Mouse (Mus musculus) forebrain, embryonic 15.5 days (tissue): ENCODE data around the gene Tspyl3. TPM values are rescaled to one million over a fixed set of nuclear protein-coding genes. Genes with fewer than 3 reads are reported as not detected.

ENCODE experiments used
- ATAC-seq: fragments of 200-750 bp; cut with Nextera tagmentation; replicated peaks from 2 replicates; pipeline ENCODE4 v1.8.0; 2017; ENCODE audit warnings: mild to moderate bottlenecking, moderate TSS enrichment, moderate library complexity
- H3K27ac ChIP-seq: fragments of 300-500 bp; sonication (generic); replicated peaks from 2 replicates; pipeline ENCODE4 v1.5.1; 2015; ENCODE audit warnings: mild to moderate bottlenecking, inconsistent platforms
- H3K27me3 ChIP-seq: fragments of 300-500 bp; sonication (generic); 2 replicates; pipeline ENCODE4 v1.6.1; 2015; ENCODE audit warnings: inconsistent platforms
- H3K36me3 ChIP-seq: fragments of 300-500 bp; sonication (generic); 2 replicates; pipeline ENCODE4 v1.6.1; 2015; ENCODE audit warnings: mild to moderate bottlenecking, inconsistent platforms
- H3K4me1 ChIP-seq: fragments of 300-500 bp; sonication (generic); 2 replicates; pipeline ENCODE4 v1.6.1; 2015; ENCODE audit warnings: inconsistent platforms
- H3K4me2 ChIP-seq: fragments of 300-500 bp; sonication (generic); replicated peaks from 2 replicates; pipeline ENCODE4 v1.6.1; 2015; ENCODE audit warnings: mild to moderate bottlenecking, inconsistent platforms
- H3K4me3 ChIP-seq: fragments of 300-500 bp; sonication (generic); 2 replicates; pipeline ENCODE4 v1.5.1; 2015; ENCODE audit warnings: mild to moderate bottlenecking, inconsistent platforms
- H3K9ac ChIP-seq: fragments of 300-500 bp; sonication (generic); replicated peaks from 2 replicates; pipeline ENCODE4 v1.6.1; 2015; ENCODE audit warnings: mild to moderate bottlenecking, inconsistent platforms
- H3K9me3 ChIP-seq: fragments of 300-500 bp; sonication (generic); 2 replicates; pipeline ENCODE4 v1.6.1; 2016; ENCODE audit warnings: inconsistent platforms
- WGBS: fragments of 180-500 bp; shearing (Covaris S2); methylation state at CpG from one replicate; pipeline ENCODE4 v1.1.7; 2015; ENCODE audit warnings: mixed read lengths; 5-methylcytosine and 5-hydroxymethylcytosine counted together
- polyA plus RNA-seq: library from polyadenylated mRNA; unstranded; fragments of >200 nt; fragmentation: Nextera tagmentation; extraction: Ambion mirVana; gene quantifications from 2 replicates; pipeline ENCODE4 v1.2.1, GENCODE M21; 2015

Tspyl3 gene
- polyA plus RNA-seq, 1 experiment from 2014 or later, result 33.1 TPM

DNA sequence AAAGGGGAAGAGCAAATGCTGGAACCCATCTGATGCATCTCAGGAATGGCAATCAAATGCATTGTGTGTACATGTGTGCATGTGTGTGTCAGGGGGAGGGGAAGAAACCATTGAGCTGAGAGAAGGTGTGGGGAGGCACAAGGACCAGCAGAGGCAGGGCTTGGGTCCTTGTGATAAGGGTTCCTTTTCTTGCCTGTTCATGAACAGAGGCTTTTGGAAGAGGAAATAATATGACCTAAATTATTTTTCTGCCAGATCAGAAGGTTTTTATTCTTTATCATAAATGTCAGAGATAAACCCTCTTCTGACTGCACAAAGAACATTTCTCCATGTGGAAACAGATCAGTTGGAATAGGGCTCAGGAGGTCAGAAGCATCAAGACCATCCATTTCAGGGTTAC is 3.1 kb downstream of the Tspyl3 start:
- Histone ChIP-seq H3K36me3 (0 out of 2 replicates have a peak, but pooled peaks cover 2% of the 10 kb centered on the region), H3K9ac (no peak overlapping the region), H3K27me3 (no peaks in the 10 kb centered on the region), H3K4me1 (peaks cover 12% of the 10 kb centered on the region), H3K4me3 (no peak overlapping the region), H3K27ac (no peak overlapping the region), H3K9me3 (no peaks in the 10 kb centered on the region), H3K4me2 (no peak overlapping the region)
- no peak for ATAC-seq

GRCm38 (mm10) chr2:153221620-153222019 is 3.6 kb downstream of the Tspyl3 start:
- peaks cover 12% of the 10 kb centered on the region for H3K4me1 ChIP-seq
- H3K27ac ChIP-seq, result no peak overlapping the region
- H3K9ac ChIP-seq, result no peak overlapping the region
- H3K4me3 ChIP-seq, result no peak overlapping the region
- H3K36me3 ChIP-seq, result 0 out of 2 replicates have a peak, but pooled peaks cover 2% of the 10 kb centered on the region
- H3K9me3 ChIP-seq, result no peaks in the 10 kb centered on the region
- no peak for ATAC-seq
- no peak overlapping the region for H3K4me2 ChIP-seq
- 89% methylated on average over 4 of the region's 4 CpGs for WGBS
- H3K27me3 ChIP-seq, result no peaks in the 10 kb centered on the region

DNA sequence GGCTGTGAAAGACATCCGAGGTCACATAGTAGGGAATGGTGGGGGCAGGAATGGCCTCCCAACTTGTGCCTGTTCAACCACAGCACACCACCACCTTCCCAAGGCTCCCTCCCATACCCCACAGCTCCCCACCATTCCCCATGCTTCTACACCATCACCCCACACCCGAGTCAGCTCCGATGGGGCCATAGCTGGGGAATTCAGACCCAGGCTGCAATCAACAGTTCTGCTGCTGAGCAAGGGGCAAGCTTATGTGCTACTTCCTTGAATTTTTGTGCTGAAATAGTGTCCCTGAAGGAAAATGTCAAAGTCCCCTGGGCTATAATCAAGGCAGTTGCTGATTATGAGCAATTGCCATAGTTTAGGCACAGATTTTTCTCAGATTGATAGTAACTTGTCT is 6.7 kb downstream of the Tspyl3 start:
- Histone ChIP-seq H3K27me3 (no peaks in the 10 kb centered on the region), H3K4me1 (no peaks in the 10 kb centered on the region), H3K27ac (no peak overlapping the region), H3K4me3 (no peak overlapping the region), H3K4me2 (no peak overlapping the region), H3K36me3 (0 out of 2 replicates have a peak, but pooled peaks cover 2% of the 10 kb centered on the region), H3K9me3 (no peaks in the 10 kb centered on the region), H3K9ac (no peak overlapping the region)
- no peak for ATAC-seq
- 87% methylated on average over 3 of the region's 3 CpGs for WGBS

DNA sequence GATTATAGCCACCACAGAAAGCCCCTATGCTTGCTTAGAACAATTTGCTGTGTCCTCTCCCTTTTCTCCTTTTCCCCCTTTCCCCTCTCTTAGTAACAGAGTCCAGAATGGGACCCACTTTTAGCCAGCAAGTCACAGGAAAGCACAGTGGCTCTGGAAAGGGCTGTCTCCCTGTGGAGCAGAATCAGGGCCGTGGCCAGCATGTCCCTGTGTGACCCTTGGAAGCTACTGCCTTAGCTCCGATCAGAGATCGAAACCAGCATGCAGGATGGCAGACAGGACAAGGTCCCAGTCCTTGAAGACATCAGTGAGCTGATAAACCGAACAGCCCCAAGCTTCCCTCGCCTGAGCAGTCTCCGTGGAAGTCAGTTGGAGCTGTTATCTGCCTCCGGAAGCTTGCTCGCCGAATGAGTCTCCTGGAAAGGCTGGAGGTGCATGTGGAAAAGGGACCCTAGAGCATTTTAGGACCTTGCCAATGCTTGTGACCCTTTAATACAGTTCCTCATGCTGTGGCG is 7.4 kb downstream of the Tspyl3 start:
- WGBS, result 88% methylated on average over 10 of the region's 10 CpGs
- H3K27ac ChIP-seq, result no peak overlapping the region
- no peaks in the 10 kb centered on the region for H3K27me3 ChIP-seq
- H3K36me3 ChIP-seq, result 0 out of 2 replicates have a peak, but pooled peaks cover 2% of the 10 kb centered on the region
- no peak overlapping the region for H3K4me3 ChIP-seq
- no peak overlapping the region for H3K4me2 ChIP-seq
- ATAC-seq, result no peak
- H3K4me1 ChIP-seq, result no peaks in the 10 kb centered on the region
- no peak overlapping the region for H3K9ac ChIP-seq
- no peaks in the 10 kb centered on the region for H3K9me3 ChIP-seq

DNA sequence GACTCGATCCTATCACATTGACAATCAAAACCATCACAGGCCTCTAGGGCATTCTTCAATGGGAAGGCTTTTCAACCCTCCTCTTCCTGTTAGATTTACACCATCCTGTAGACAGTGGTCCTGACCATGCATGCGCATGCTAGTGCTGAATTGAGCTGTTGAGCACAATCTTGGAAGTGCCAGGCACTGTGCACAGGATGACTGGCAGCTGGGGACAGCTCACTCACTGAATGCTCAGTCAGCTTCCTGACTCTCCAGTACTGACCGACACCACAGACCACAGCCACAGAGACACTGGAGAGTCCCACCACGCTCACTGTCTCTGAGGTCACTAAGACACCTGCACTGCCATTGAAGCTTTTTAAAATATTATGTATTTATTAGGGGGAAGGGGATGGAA is 9.8 kb downstream of the Tspyl3 start:
- WGBS, result 89% methylated on average over 4 of the region's 4 CpGs
- no peak overlapping the region for H3K4me2 ChIP-seq
- H3K27me3 ChIP-seq, result no peaks in the 10 kb centered on the region
- H3K36me3 ChIP-seq, result no peaks in the 10 kb centered on the region
- no peaks in the 10 kb centered on the region for H3K4me1 ChIP-seq
- H3K9ac ChIP-seq, result no peak overlapping the region
- ATAC-seq, result no peak
- no peak overlapping the region for H3K4me3 ChIP-seq
- H3K9me3 ChIP-seq, result no peaks in the 10 kb centered on the region
- no peak overlapping the region for H3K27ac ChIP-seq

DNA sequence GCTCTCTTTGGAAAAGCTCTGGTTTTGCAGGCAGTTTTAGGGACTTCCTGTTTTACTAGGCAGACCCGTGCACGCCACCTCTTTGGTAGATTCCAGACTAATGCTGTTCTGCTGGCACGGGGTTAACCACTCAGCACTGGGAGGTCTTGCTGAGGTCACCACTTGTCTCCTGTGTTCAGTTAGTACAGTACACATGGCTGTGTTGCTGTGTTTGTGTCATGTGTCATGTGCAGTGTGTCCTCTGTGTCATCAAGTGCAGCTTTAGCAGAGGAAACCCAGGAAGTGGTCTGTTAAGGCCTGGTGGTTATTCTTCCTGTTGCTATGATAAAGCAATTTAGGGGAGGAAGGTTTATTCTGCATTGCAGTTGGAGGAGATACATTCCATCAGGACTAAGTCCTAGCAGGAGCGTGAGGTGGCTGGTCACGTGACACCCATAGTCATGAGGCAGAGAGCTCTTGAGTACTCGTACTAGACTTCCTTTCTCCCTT is 10.4 kb downstream of the Tspyl3 start:
- Histone ChIP-seq H3K4me3 (no peak overlapping the region), H3K9me3 (no peaks in the 10 kb centered on the region), H3K36me3 (peaks cover 2% of the 10 kb centered on the region; the same call in 1 of the 2 replicates), H3K4me1 (no peaks in the 10 kb centered on the region), H3K27me3 (no peaks in the 10 kb centered on the region), H3K9ac (no peak overlapping the region), H3K27ac (no peak overlapping the region), H3K4me2 (no peak overlapping the region)
- WGBS, result 82% methylated on average over 6 of the region's 6 CpGs
- no peak for ATAC-seq

DNA sequence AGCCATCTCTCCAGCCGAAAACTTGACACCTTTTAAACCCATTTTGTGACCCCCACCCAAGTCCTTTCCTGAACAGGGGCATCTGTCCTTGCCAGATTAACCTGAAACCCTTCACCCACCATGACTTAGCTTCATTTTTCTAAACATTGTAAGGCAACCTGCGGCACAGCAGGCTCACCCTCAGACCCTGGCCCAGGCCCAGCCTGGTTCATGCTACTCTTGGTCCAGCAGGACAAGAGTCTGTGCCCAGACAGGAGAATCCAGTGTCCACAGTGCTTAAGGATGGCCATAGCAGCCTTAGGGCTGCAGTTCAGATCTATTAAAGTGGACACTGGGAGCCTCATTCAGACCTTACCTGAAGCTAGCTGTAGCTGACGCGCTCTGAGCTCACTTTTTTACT is 11.9 kb downstream of the Tspyl3 start:
- no peak for ATAC-seq
- H3K9me3 ChIP-seq, result no peaks in the 10 kb centered on the region
- no peak overlapping the region for H3K4me2 ChIP-seq
- H3K27ac ChIP-seq, result no peak overlapping the region
- no peaks in the 10 kb centered on the region for H3K27me3 ChIP-seq
- WGBS, result 85% methylated on average over 4 of the region's 4 CpGs
- no peaks in the 10 kb centered on the region for H3K4me1 ChIP-seq
- H3K36me3 ChIP-seq, result peaks cover 15% of the 10 kb centered on the region
- no peak overlapping the region for H3K4me3 ChIP-seq
- H3K9ac ChIP-seq, result no peak overlapping the region

DNA sequence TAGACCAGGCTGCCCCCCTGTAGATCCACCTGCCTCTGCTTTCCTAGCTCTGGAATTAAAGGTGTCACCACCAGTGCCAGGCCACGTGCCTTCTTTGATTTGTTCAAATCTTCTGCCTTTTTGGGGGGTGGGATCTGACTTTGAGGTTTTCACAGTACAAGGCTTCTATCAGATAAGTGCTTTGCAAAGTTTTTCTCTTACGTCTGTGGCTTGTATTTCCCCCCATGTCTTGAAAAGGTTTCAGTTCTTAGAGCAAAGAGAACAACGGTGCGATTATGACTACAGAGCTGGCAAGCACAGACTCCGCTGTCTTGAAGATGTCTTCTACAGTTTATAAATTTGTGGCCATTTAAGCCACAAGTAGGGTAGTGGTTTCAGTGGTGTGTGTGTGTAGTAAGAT is 13.8 kb downstream of the Tspyl3 start:
- Histone ChIP-seq H3K36me3 (peaks cover 31% of the 10 kb centered on the region), H3K4me1 (no peaks in the 10 kb centered on the region), H3K27ac (no peak overlapping the region), H3K4me3 (no peak overlapping the region), H3K27me3 (no peaks in the 10 kb centered on the region), H3K4me2 (no peak overlapping the region), H3K9ac (no peak overlapping the region), H3K9me3 (no peaks in the 10 kb centered on the region)
- 92% methylated on average over 5 of the region's 5 CpGs for WGBS
- no peak for ATAC-seq

DNA sequence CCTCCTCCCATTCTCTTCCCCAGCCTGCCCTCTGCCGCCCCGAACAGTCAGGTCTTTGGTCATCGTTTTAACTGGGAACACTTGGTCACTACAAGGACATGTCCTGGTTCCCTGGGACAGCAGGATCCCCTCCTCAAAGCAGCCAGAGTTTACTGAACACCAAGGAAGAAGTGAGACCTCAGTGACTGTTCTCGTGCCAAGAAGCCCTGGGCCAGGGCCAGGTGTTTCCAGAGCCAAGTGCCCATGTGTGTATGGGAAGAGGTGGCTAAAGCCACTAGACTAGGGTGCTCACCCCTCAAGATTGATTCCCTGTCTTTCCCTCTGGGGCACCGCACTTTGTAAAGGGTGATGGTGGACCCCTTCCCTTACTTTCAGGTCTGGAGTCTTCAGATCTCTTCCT is 16.0 kb downstream of the Tspyl3 start:
- H3K4me2 ChIP-seq, result no peak overlapping the region
- H3K27me3 ChIP-seq, result no peaks in the 10 kb centered on the region
- no peak overlapping the region for H3K4me3 ChIP-seq
- H3K27ac ChIP-seq, result no peak overlapping the region
- H3K9me3 ChIP-seq, result no peaks in the 10 kb centered on the region
- ATAC-seq, result no peak
- peaks cover 50% of the 10 kb centered on the region for H3K36me3 ChIP-seq
- no peaks in the 10 kb centered on the region for H3K4me1 ChIP-seq
- H3K9ac ChIP-seq, result no peak overlapping the region
- 86% methylated on average over 5 of the region's 5 CpGs for WGBS

- no peaks in the 10 kb centered on the region for H3K9me3 ChIP-seq
- no peak overlapping the region for H3K4me3 ChIP-seq
- H3K27ac ChIP-seq, result no peak overlapping the region
- WGBS, result 91% methylated on average over 2 of the region's 2 CpGs
- no peaks in the 10 kb centered on the region for H3K27me3 ChIP-seq
- H3K9ac ChIP-seq, result no peak overlapping the region
- no peak for ATAC-seq
- no peak overlapping the region for H3K4me2 ChIP-seq
- no peaks in the 10 kb centered on the region for H3K4me1 ChIP-seq
- peaks cover 51% of the 10 kb centered on the region for H3K36me3 ChIP-seq
Observed at GRCm38 (mm10) chr2:153208149-153208548, 17.1 kb downstream of the Tspyl3 start.

- peaks cover 71% of the 10 kb centered on the region for H3K36me3 ChIP-seq
- no peaks in the 10 kb centered on the region for H3K9me3 ChIP-seq
Observed at GRCm38 (mm10) chr2:153202766-153203165, 22.5 kb downstream of the Tspyl3 start.

DNA sequence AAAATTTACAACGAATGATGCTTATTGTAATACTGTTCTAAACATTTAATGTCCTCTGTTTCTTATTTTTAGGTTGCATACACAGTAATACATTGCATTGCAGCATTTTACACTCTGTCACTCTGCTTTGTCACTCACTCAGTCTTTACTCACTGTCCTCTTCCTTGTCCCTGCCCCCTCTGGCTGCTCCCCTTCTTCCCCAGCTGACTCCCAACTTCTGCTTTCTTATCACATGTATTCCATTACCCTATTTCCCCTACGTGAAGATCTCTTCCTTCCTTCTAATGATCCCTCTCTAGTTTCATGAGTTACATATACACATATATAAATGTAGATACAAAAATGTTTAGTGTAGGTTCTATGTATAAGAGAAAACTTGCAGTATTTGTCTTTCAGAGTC is 26.1 kb downstream of the Tspyl3 start:
- no peaks in the 10 kb centered on the region for H3K4me1 ChIP-seq
- no peaks in the 10 kb centered on the region for H3K9me3 ChIP-seq
- ATAC-seq, result no peak
- H3K36me3 ChIP-seq, result peaks cover 67% of the 10 kb centered on the region
- no peak overlapping the region for H3K9ac ChIP-seq
- H3K27ac ChIP-seq, result no peak overlapping the region
- H3K4me3 ChIP-seq, result no peak overlapping the region
- H3K4me2 ChIP-seq, result no peak overlapping the region
- 96% methylated on average over 2 of the region's 2 CpGs for WGBS
- no peaks in the 10 kb centered on the region for H3K27me3 ChIP-seq

More at GRCm38 (mm10) chr2:153202766-153203165, 22.5 kb downstream of the Tspyl3 start:
- no peak overlapping the region for H3K9ac ChIP-seq
- H3K27me3 ChIP-seq, result no peaks in the 10 kb centered on the region
- H3K4me1 ChIP-seq, result no peaks in the 10 kb centered on the region
- no peak overlapping the region for H3K4me3 ChIP-seq
- 69% methylated on average over 1 of the region's 1 CpGs for WGBS
- ATAC-seq, result no peak
- H3K4me2 ChIP-seq, result no peak overlapping the region
- H3K27ac ChIP-seq, result no peak overlapping the region

DNA sequence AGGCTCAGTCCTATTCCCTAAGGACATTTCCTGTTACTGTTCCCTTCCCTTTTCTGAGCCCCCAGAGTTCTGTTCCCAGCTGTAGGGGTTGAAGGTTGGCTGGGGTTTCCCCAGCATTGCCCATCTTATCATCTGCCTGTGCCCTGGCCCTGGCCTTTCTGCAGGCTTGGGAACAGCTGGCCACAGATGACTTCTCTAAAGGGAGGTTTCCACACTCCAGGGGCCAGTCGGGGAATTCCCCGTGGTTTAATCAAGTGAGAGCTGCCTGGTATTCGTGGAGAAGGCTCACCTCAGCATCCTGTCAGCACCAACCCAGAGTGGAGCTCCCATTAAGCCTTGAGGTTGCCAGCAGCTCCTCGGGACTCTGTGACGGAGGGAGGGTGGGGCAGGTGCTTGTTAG is 26.8 kb downstream of the Tspyl3 start:
- Histone ChIP-seq H3K4me2 (no peak overlapping the region), H3K4me3 (no peak overlapping the region), H3K4me1 (no peaks in the 10 kb centered on the region), H3K27me3 (no peaks in the 10 kb centered on the region), H3K27ac (no peak overlapping the region), H3K9ac (no peak overlapping the region), H3K9me3 (no peaks in the 10 kb centered on the region), H3K36me3 (peaks cover 70% of the 10 kb centered on the region)
- ATAC-seq, result no peak
- WGBS, result 74% methylated on average over 5 of the region's 5 CpGs
